Mouse (Mus musculus): Measurements from ENCODE around the gene Lmntd2. TPM values are rescaled to one million over a fixed set of nuclear protein-coding genes. Genes with fewer than 3 reads are reported as not detected.
A peak's percentile ranks its signal among the peaks of the same experiment; 100 is the strongest.
"Not testable (repeated sequence)": the region's sequence is repeated elsewhere in the genome, so short reads cannot be mapped to it uniquely, and the experiment has no call there.

Gene Lmntd2
- 3.9 TPM in 2 replicates for polyA plus RNA-seq (2016; fragmentation: Nextera tagmentation; extraction: Ambion mirVana)

DNA sequence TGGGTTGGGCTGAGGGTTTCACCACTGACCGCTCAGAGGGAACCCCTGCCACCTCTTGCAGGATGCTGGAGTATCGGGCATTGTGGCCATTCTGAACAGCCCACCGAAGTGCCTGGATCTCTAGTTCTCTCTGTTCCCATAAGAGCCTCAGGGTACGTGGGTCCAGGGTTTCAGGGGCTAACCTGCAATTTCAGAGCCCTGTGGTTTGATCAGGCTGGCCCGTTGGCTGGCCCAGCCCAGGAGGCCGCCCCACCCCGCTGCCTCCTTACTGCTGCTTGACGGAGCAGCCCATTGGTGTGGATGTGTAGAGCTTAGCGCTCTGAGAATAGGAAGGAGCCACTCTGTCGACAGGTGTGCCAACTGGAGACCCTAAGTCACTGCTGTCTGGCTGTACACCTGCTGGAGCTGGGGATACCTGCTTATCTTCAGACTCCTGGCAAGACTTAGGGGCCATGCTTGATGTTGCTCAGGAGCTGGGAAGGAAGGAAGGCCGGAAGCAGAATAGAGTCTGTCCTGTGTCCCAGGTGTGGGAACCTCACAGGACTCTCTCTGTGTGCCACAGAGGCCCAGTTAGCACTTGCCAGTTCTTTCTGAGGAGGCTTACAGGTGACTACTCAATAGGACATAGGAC, at the start of gene Lmntd2:
Gene Lmntd2 (minus strand): TSS at position 476 of the 631 bp plus-strand sequence.
- Histone ChIP-seq H3K4me1 (peaks cover 19% of the 10 kb centered on the region), H3K9me3 (no peaks in the 10 kb centered on the region), H3K27me3 (no peaks in the 10 kb centered on the region), H3K4me3 (peak within 1 kb of the TSS; percentile 68), H3K27ac (peak within 1 kb of the TSS; percentile 94), H3K4me2 (replicated peaks) (peak within 1 kb of the TSS; percentile 89), H3K9ac (peak within 1 kb of the TSS; percentile 72), H3K36me3 (peaks cover 12% of the 10 kb centered on the region; the same call in 1 of the 2 replicates)
- WGBS = 92% methylated on average over 11 of the region's 11 CpGs
- no peak for ATAC-seq (ENCODE audit: insufficient number of reproducible peaks, insufficient read depth, low FRiP score, low TSS enrichment)

DNA sequence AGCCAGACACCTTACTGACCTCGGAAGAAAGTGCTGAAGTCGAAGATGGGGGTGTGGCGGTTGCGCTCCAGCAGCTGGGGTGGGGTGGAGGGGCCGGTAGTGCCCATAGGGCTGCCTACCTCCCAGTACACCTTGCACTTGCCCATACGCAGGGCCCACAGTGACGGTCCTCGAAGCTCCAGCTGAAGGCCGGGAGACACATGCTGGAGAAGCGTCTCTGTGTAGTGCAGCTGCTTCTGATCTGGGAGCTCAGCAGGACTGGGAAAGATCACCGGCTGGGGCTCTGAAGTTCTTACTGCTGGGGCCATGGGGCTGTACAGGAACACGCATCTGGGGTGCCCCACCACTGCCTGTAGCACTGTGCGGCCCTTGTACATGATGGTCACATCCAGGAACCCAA, 49.8 kb upstream of the Lmntd2 start:
- H3K4me3 ChIP-seq = no peak overlapping the region
- WGBS = 88% methylated on average over 13 of the region's 13 CpGs

DNA sequence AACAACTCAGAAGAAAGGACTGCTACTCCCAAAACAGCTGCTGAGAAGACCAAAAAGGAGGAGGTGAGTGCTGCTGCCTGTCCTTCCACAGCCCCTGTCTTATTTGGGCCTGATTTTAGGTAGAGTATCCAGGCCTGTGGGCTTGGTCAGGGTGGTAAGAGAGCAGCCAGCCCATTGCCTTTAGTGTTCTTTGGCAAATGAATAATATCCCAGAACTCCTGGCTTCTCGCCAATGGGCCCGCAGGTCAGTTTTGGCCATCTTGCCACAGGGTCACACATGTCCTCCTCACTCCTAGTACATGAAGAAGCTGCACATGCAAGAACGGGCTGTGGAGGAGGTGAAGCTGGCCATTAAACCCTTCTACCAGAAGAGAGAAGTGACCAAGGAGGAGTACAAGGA, 47.6 kb upstream of the Lmntd2 start:
- peaks cover 76% of the 10 kb centered on the region for H3K36me3 ChIP-seq
- no peak overlapping the region for H3K27ac ChIP-seq
- H3K4me3 ChIP-seq = no peak overlapping the region
- no peak for ATAC-seq (ENCODE audit: insufficient number of reproducible peaks, insufficient read depth, low FRiP score, low TSS enrichment)
- WGBS = 90% methylated on average over 3 of the region's 3 CpGs
- H3K4me1 ChIP-seq = peaks cover 15% of the 10 kb centered on the region; the same call in 1 of the 2 replicates
- no peaks in the 10 kb centered on the region for H3K27me3 ChIP-seq
- H3K4me2 ChIP-seq (replicated peaks) = no peak overlapping the region
- H3K9me3 ChIP-seq = no peaks in the 10 kb centered on the region
- no peak overlapping the region for H3K9ac ChIP-seq

More for the DNA sequence above, 49.8 kb upstream of the Lmntd2 start:
- no peak for ATAC-seq (ENCODE audit: insufficient number of reproducible peaks, insufficient read depth, low FRiP score, low TSS enrichment)
- Histone ChIP-seq H3K27me3 (no peaks in the 10 kb centered on the region), H3K36me3 (peaks cover 55% of the 10 kb centered on the region), H3K9me3 (no peaks in the 10 kb centered on the region), H3K9ac (no peak overlapping the region), H3K27ac (no peak overlapping the region), H3K4me1 (peaks cover 16% of the 10 kb centered on the region; the same call in 1 of the 2 replicates), H3K4me2 (replicated peaks) (no peak overlapping the region)

DNA sequence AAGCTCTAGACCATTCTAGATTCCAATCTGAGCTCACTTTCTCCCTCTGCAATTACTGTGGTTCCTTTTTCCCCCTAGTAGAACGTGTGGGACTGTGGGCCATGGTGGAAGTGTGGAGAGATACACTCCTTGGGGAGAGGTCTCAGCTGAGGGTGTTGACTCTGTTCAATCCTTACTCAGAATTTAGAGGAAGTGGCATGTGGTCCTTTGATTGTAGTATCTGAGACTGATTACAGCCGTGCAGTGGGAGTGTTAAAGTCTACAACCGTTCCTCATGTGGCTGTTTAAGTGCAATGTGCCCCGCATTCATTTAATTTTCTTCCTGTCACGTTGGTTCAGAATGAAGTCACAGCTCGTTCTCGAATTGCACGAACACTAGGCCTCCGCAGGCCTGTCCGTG, 42.3 kb upstream of the Lmntd2 start:
- Histone ChIP-seq H3K9me3 (no peaks in the 10 kb centered on the region), H3K36me3 (peaks cover 86% of the 10 kb centered on the region), H3K4me3 (no peak overlapping the region), H3K27ac (no peak overlapping the region), H3K27me3 (no peaks in the 10 kb centered on the region), H3K4me2 (replicated peaks) (no peak overlapping the region), H3K9ac (no peak overlapping the region), H3K4me1 (no peaks in the 10 kb centered on the region)
- ATAC-seq (ENCODE audit: insufficient number of reproducible peaks, insufficient read depth, low FRiP score, low TSS enrichment) = no peak
- WGBS = 92% methylated on average over 10 of the region's 10 CpGs

DNA sequence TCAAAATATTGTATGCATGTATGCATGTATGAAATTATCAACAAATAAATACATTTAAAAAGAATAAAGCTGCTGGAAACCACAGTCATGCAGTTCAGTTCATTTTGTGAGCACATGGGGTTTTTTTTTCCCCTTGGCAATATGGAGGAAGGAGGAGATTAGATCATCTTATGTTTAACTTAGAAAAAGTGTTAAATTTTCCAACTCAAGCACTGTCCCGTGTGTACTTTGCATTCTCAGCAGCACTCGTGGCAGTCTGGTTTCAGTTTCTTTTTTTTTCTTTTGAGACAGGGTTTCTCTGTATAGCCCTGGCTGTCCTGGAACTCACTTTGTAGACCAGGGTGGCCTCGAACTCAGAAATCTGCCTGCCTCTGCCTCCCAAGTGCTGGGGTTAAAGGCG, 36.6 kb upstream of the Lmntd2 start:
- not testable (repeated sequence) for H3K4me1 ChIP-seq; H3K9me3 ChIP-seq; H3K27me3 ChIP-seq; H3K4me3 ChIP-seq; ATAC-seq (ENCODE audit: insufficient number of reproducible peaks, insufficient read depth, low FRiP score, low TSS enrichment); H3K27ac ChIP-seq; H3K9ac ChIP-seq; H3K4me2 ChIP-seq (replicated peaks)
- WGBS = 91% methylated on average over 4 of the region's 4 CpGs
- H3K36me3 ChIP-seq = peaks cover 88% of the 10 kb centered on the region

DNA sequence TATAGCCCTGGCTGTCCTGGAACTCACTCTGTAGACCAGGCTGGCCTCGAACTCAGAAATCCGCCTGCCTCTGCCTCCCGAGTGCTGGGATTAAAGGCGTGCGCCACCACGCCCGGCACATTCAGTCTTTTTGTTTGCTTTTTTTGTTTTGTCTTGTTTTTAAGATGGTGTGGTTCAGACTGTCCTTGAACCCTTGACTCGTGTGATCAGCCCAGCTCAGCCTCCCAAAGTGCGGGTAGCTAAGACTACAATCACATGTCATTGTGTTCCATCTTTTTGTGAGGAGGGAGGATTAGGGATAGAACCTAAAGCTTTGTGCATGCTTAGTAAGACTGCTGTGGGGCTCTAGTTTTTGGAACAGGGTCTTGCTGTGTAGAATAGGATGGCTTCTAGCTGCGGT, 17.7 kb upstream of the Lmntd2 start:
- H3K4me2 ChIP-seq (replicated peaks) = no peak overlapping the region
- H3K9ac ChIP-seq = no peak overlapping the region
- no peak for ATAC-seq (ENCODE audit: insufficient number of reproducible peaks, insufficient read depth, low FRiP score, low TSS enrichment)
- H3K27ac ChIP-seq = no peak overlapping the region
- no peaks in the 10 kb centered on the region for H3K9me3 ChIP-seq
- H3K36me3 ChIP-seq = peaks cover 53% of the 10 kb centered on the region
- H3K4me1 ChIP-seq = peaks cover 12% of the 10 kb centered on the region
- H3K4me3 ChIP-seq = no peak overlapping the region
- WGBS = 92% methylated on average over 10 of the region's 10 CpGs
- H3K27me3 ChIP-seq = no peaks in the 10 kb centered on the region

DNA sequence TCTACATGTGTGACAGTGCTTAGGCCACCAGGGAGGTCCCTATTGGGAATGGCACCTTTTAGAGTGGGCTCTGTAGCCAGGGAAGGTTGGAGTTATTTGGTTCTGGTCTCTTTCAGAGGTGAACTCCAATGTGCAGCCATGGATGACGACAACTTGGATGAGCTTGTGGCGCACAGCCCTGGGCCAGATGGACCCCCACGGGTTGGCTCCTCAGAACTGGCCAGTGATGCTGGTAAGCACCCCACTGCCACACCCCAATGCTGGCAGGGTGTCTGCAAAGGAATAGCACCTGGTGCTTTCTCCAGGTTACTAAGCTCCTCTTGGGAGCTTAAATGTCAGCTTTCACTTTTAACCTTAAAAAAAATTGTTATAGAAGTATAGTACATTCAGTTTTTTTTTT, 17.2 kb upstream of the Lmntd2 start:
- Histone ChIP-seq H3K36me3 (peaks cover 52% of the 10 kb centered on the region), H3K9ac (no peak overlapping the region), H3K9me3 (no peaks in the 10 kb centered on the region), H3K27ac (no peak overlapping the region), H3K27me3 (no peaks in the 10 kb centered on the region), H3K4me3 (no peak overlapping the region), H3K4me1 (peaks cover 12% of the 10 kb centered on the region), H3K4me2 (replicated peaks) (no peak overlapping the region)
- WGBS = 91% methylated on average over 3 of the region's 3 CpGs
- no peak for ATAC-seq (ENCODE audit: insufficient number of reproducible peaks, insufficient read depth, low FRiP score, low TSS enrichment)

DNA sequence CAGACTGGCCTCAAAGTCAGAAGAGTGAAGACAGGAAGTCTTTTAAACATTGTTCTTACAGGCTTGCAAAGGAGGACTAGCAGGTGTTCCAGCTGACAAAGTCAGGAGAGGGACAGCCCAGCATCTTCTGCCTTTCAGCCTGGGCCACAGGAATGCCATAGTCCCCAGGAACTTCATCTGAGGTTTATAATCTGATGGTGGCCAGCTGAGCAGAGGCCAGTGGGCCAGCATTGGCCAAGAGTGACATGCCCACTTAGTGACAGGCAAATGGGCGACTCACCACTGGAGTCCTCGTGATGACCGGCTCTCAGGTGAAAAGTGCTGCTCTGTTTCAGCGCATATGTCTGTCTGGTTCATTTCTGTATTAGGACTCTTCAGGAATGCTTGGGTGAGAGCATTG, 16.7 kb upstream of the Lmntd2 start:
- ATAC-seq (ENCODE audit: insufficient number of reproducible peaks, insufficient read depth, low FRiP score, low TSS enrichment) = no peak
- Histone ChIP-seq H3K9ac (no peak overlapping the region), H3K27me3 (no peaks in the 10 kb centered on the region), H3K36me3 (peaks cover 48% of the 10 kb centered on the region), H3K4me2 (replicated peaks) (0 out of 2 replicates have a peak overlapping the region, but pooled peaks have one; percentile 96), H3K4me1 (peaks cover 12% of the 10 kb centered on the region), H3K9me3 (no peaks in the 10 kb centered on the region), H3K4me3 (no peak overlapping the region), H3K27ac (no peak overlapping the region)
- 90% methylated on average over 4 of the region's 4 CpGs for WGBS

DNA sequence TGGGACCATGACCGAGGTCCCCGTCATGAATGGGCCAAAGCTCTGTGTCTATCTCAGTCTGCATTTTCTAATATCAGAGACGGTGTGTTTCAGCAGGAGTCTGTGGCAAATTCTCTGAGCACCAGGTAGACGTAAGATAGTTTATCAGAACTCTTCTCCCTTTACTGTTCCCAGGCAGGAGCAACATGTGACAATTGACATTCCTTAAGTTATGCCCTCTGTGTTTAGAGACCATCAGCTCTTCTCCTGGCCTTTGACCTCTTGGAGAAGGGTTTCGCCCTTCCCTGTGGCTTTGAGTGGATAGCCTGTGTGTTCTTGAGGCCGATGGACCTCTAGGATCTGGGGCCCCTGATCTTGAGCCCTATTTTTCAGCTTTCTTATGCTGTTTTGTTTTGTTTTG, 15.8 kb upstream of the Lmntd2 start:
- Histone ChIP-seq H3K27ac (no peak overlapping the region), H3K9ac (peak overlapping the region; percentile 99), H3K9me3 (no peaks in the 10 kb centered on the region), H3K27me3 (no peaks in the 10 kb centered on the region), H3K4me2 (replicated peaks) (peak overlapping the region; percentile 96), H3K36me3 (peaks cover 40% of the 10 kb centered on the region), H3K4me3 (peak overlapping the region; percentile 99), H3K4me1 (peaks cover 12% of the 10 kb centered on the region)
- 62% methylated on average over 6 of the region's 6 CpGs for WGBS
- no peak for ATAC-seq (ENCODE audit: insufficient number of reproducible peaks, insufficient read depth, low FRiP score, low TSS enrichment)

DNA sequence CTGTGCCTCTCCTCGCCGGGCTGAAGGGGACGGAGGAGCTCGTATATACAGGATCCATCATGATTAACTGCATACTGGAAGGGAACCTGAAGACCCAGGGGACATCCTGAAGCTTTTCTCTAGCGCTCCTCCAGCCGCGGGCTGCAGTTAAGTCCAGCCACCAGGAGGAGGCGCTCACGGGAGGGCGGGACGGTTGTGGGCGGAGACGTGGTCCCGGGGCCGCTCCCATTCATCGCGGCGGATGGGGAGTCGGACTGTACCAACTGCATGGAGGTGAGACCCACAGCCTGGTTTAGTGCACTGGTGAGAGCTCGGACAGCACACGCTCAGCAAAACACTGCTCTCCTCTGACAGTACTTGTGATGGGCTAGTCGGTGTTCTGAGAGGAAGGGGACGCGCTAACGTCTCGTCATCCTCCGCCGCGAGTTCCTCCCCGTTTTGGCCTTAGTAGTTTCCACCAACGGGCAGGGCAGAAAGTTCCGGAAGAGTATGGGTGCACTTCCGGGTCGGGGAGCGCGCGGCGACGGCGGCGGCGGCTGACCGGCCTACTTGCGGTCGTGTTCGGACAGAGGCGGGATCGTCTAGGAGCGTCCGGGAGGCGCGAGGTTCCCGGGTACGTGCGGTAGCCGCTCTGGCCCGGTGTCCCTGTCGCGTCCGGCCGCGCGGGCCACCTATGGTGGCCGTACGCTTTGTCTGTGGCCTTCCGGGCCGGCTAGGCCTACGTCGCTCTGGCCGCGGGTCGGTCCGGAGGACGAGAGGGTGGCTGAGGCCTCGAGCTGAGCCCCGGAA, 14.6 kb upstream of the Lmntd2 start, which contains the start of gene Phrf1:
Gene Phrf1 (plus strand): TSS at position 506 of the 789 bp plus-strand sequence.
- peak; percentile 85 for ATAC-seq (ENCODE audit: insufficient number of reproducible peaks, insufficient read depth, low FRiP score, low TSS enrichment)
- no peaks in the 10 kb centered on the region for H3K9me3 ChIP-seq
- H3K4me2 ChIP-seq (replicated peaks) = peak within 1 kb of the TSS; percentile 96
- peak within 1 kb of the TSS; percentile 88 for H3K27ac ChIP-seq
- WGBS = under 1% methylated on average over 76 of the region's 76 CpGs
- peak within 1 kb of the TSS; percentile 99 for H3K4me3 ChIP-seq
- peaks cover 28% of the 10 kb centered on the region for H3K36me3 ChIP-seq
- no peaks in the 10 kb centered on the region for H3K27me3 ChIP-seq
- peak within 1 kb of the TSS; percentile 99 for H3K9ac ChIP-seq
- H3K4me1 ChIP-seq = peaks cover 12% of the 10 kb centered on the region

DNA sequence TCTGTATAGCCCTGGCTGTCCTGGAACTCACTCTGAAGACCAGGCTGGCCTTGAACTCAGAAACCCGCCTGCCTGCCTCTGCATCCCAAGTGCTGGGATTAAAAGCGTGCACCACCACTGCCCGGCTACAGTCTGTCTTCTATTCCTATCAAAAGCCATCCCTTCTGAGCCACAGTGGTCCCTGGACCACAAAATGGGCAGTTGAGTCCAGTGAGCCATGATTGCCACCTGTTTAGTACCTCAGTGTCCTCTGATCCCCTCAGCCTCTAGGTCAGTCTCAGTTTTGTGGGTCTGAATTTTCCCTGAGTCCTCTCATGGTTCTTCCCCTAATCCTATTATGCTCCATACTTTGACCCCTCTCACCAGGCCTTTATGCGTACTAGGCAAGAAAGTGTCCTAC, 13.9 kb upstream of the Lmntd2 start:
- H3K27ac ChIP-seq = no peak overlapping the region
- 0 out of 2 replicates have a peak overlapping the region, but pooled peaks have one; percentile 99 for H3K9ac ChIP-seq
- H3K4me3 ChIP-seq = peak overlapping the region; percentile 99; the same call in 1 of the 2 replicates
- 75% methylated on average over 4 of the region's 4 CpGs for WGBS
- no peaks in the 10 kb centered on the region for H3K9me3 ChIP-seq
- H3K27me3 ChIP-seq = no peaks in the 10 kb centered on the region
- peak overlapping the region; percentile 96 for H3K4me2 ChIP-seq (replicated peaks)
- H3K36me3 ChIP-seq = peaks cover 21% of the 10 kb centered on the region
- peaks cover 13% of the 10 kb centered on the region for H3K4me1 ChIP-seq
- no peak for ATAC-seq (ENCODE audit: insufficient number of reproducible peaks, insufficient read depth, low FRiP score, low TSS enrichment)

DNA sequence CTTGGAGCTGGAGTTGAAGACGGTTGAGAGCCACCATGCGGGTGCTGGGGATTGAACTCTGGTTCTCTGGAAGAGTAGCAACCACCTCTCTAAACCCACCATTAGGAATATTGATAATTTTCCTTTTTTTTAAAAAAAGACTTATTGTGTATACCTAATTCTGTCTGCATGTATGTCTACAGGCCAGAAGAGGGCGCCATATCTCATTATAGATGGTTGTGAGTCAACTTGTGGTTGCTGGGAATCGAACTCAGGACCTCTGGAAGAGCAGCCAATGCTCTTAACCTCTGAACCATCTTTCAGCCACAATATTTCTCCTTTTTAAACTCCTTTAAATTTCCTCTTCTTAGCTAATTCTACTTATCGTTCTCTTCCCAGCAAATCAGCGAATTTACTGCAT, 12.7 kb upstream of the Lmntd2 start:
- Histone ChIP-seq H3K4me2 (replicated peaks) (no peak overlapping the region), H3K4me3 (no peak overlapping the region), H3K36me3 (peaks cover 9% of the 10 kb centered on the region), H3K27me3 (no peaks in the 10 kb centered on the region), H3K4me1 (peaks cover 21% of the 10 kb centered on the region), H3K27ac (no peak overlapping the region), H3K9me3 (no peaks in the 10 kb centered on the region), H3K9ac (no peak overlapping the region)
- no peak for ATAC-seq (ENCODE audit: insufficient number of reproducible peaks, insufficient read depth, low FRiP score, low TSS enrichment)
- whole genome bisulfite sequencing = 79% methylated on average over 6 of the region's 6 CpGs
